Mouse (Mus musculus): ENCODE data around the gene Cmtm5. TPM values are rescaled to one million over a fixed set of nuclear protein-coding genes. Genes with fewer than 3 reads are reported as not detected.

Gene Cmtm5
- total and polyA plus RNA-seq, 3 experiments, result not detected

GRCm38 (mm10) chr14:54927296-54927695 is 8.8 kb upstream of the Cmtm5 start:
- no peaks in the 10 kb centered on the region; a peak in 1 of 4 replicates for H3K36me3 ChIP-seq (ENCODE audit: control insufficient read depth in 1 of 2, insufficient read depth in 2 of 2, low read length in 2 of 2)
- peaks cover 8 to 9% of the 10 kb centered on the region in 2 experiments for H3K4me1 ChIP-seq (ENCODE audit: control insufficient read depth in 1 of 2, insufficient read depth in 2 of 2, low read length in 2 of 2)
- H3K27me3 ChIP-seq (ENCODE audit: control insufficient read depth in 1 of 2, insufficient read depth in 2 of 2, low read length in 2 of 2), result peaks cover 3% of the 10 kb centered on the region in 2 experiments
- no peak for DNase-seq (ENCODE audit: low read depth, low spot score)
- no peaks in the 10 kb centered on the region for H3K9me3 ChIP-seq (replicated peaks; ENCODE audit: insufficient read depth, low read length)
- H3K79me2 ChIP-seq (ENCODE audit: control insufficient read depth, insufficient read depth, low read length, poor library complexity), result no peaks in the 10 kb centered on the region
- H3K4me3 ChIP-seq (ENCODE audit: control insufficient read depth in 1 of 2, insufficient read depth in 1 of 2, low read depth in 2 of 2, low read length in 2 of 2), result no peak overlapping the region
- TF ChIP-seq RCOR1 (IDR thresholded peaks at IDR 0.05; ENCODE audit: low read depth, low read length) (no peak), MXI1 (IDR thresholded peaks at IDR 0.05; ENCODE audit: low read depth, low read length) (no peak), MAX (IDR thresholded peaks at IDR 0.05; ENCODE audit: low read length) (no peak), MEF2A (IDR thresholded peaks at IDR 0.05; ENCODE audit: extremely low read depth, insufficient replicate concordance, low read depth, low read length, poor library complexity, severe bottlenecking) (no peak), E2F4 (IDR thresholded peaks at IDR 0.05; ENCODE audit: borderline replicate concordance, low read depth, low read length) (no peak), NELFE (IDR thresholded peaks at IDR 0.05; ENCODE audit: low read depth, low read length) (no peak), EP300 (IDR thresholded peaks at IDR 0.05; ENCODE audit: low read depth in 1 of 2, low read length in 2 of 2) (no peak), ELF1 (IDR thresholded peaks at IDR 0.05; ENCODE audit: low read depth, low read length) (no peak), USF1 (IDR thresholded peaks at IDR 0.05; ENCODE audit: low read depth, low read length) (no peak), ZMIZ1 (IDR thresholded peaks at IDR 0.05; ENCODE audit: low read depth, low read length) (no peak), CTCF (IDR thresholded peaks at IDR 0.05 in 2 of 3, conservative IDR thresholded peaks at IDR 0.05 in 1 of 3; ENCODE audit: control insufficient read depth in 1 of 3, insufficient read depth in 1 of 3, low read depth in 2 of 3, low read length in 3 of 3, poor library complexity in 1 of 3, severe bottlenecking in 1 of 3) (no peak), MAZ (IDR thresholded peaks at IDR 0.05; ENCODE audit: low read depth, low read length) (no peak), JUND (IDR thresholded peaks at IDR 0.05; ENCODE audit: low read depth, low read length) (no peak)
- no peak overlapping the region for H3K27ac ChIP-seq (ENCODE audit: control insufficient read depth, low read depth, low read length)
- H3K9ac ChIP-seq (ENCODE audit: control insufficient read depth, low read depth, low read length, poor library complexity, severe bottlenecking), result no peak overlapping the region

- Histone ChIP-seq H3K9ac (ENCODE audit: control insufficient read depth, low read depth, low read length, poor library complexity, severe bottlenecking) (no peak overlapping the region), H3K4me3 (ENCODE audit: control insufficient read depth in 1 of 2, insufficient read depth in 1 of 2, low read depth in 2 of 2, low read length in 2 of 2) (no peak overlapping the region), H3K36me3 (ENCODE audit: control insufficient read depth in 1 of 2, insufficient read depth in 2 of 2, low read length in 2 of 2) (no peaks in the 10 kb centered on the region), H3K4me1 (ENCODE audit: control insufficient read depth in 1 of 2, insufficient read depth in 2 of 2, low read length in 2 of 2) (peaks cover 2 to 4% of the 10 kb centered on the region in 2 experiments; a peak in 3 of 4 replicates), H3K27ac (ENCODE audit: control insufficient read depth, low read depth, low read length) (no peak overlapping the region), H3K79me2 (ENCODE audit: control insufficient read depth, insufficient read depth, low read length, poor library complexity) (no peaks in the 10 kb centered on the region), H3K27me3 (ENCODE audit: control insufficient read depth in 1 of 2, insufficient read depth in 2 of 2, low read length in 2 of 2) (peaks cover 0 to 3% of the 10 kb centered on the region in 2 experiments), H3K9me3 (replicated peaks; ENCODE audit: insufficient read depth, low read length) (no peaks in the 10 kb centered on the region)
- no peak for DNase-seq (ENCODE audit: low read depth, low spot score)
- TF ChIP-seq NRF1 (IDR thresholded peaks at IDR 0.05; ENCODE audit: insufficient read depth, low read depth, low read length, poor library complexity, severe bottlenecking) (no peak), MYC (IDR thresholded peaks at IDR 0.05; ENCODE audit: low read depth, low read length) (no peak), MYB (IDR thresholded peaks at IDR 0.05; ENCODE audit: low read depth, low read length) (no peak), UBTF (IDR thresholded peaks at IDR 0.05; ENCODE audit: borderline replicate concordance, insufficient read depth, low read depth, low read length) (no peak), CTCF (IDR thresholded peaks at IDR 0.05 in 2 of 3, conservative IDR thresholded peaks at IDR 0.05 in 1 of 3; ENCODE audit: control insufficient read depth in 1 of 3, insufficient read depth in 1 of 3, low read depth in 2 of 3, low read length in 3 of 3, poor library complexity in 1 of 3, severe bottlenecking in 1 of 3) (no peak), ETS1 (IDR thresholded peaks at IDR 0.05; ENCODE audit: low read depth, low read length) (no peak), E2F4 (IDR thresholded peaks at IDR 0.05; ENCODE audit: borderline replicate concordance, low read depth, low read length) (no peak), ZMIZ1 (IDR thresholded peaks at IDR 0.05; ENCODE audit: low read depth, low read length) (no peak), ZNF384 (IDR thresholded peaks at IDR 0.05; ENCODE audit: low read depth, low read length) (no peak), USF1 (IDR thresholded peaks at IDR 0.05; ENCODE audit: low read depth, low read length) (no peak), HCFC1 (IDR thresholded peaks at IDR 0.05; ENCODE audit: low read depth, low read length) (no peak), USF2 (IDR thresholded peaks at IDR 0.05; ENCODE audit: borderline replicate concordance in 1 of 2, insufficient read depth in 1 of 2, low read depth in 1 of 2, low read length in 2 of 2) (no peak), EP300 (IDR thresholded peaks at IDR 0.05; ENCODE audit: low read depth in 1 of 2, low read length in 2 of 2) (no peak), JUND (IDR thresholded peaks at IDR 0.05; ENCODE audit: low read depth, low read length) (no peak), CHD1 (IDR thresholded peaks at IDR 0.05; ENCODE audit: low read depth, low read length) (no peak), MAZ (IDR thresholded peaks at IDR 0.05; ENCODE audit: low read depth, low read length) (no peak), POLR2AphosphoS2 (IDR thresholded peaks at IDR 0.05; ENCODE audit: low read length) (no peak), BHLHE40 (IDR thresholded peaks at IDR 0.05; ENCODE audit: borderline replicate concordance, low read depth, low read length) (no peak), MXI1 (IDR thresholded peaks at IDR 0.05; ENCODE audit: low read depth, low read length) (no peak)
Observed at GRCm38 (mm10) chr14:54929801-54930200, 6.3 kb upstream of the Cmtm5 start.
